Mouse (Mus musculus): Measurements from ENCODE around the gene Ccdc57.

GRCm38 (mm10) chr11:120817358-120817757, 115.3 kb downstream of the Ccdc57 start:
- TF ChIP-seq POLR2A (IDR thresholded peaks at IDR 0.05; ENCODE audit: control insufficient read depth, extremely low read depth, insufficient read depth, low read length, poor library complexity) (no peak), CTCF (IDR thresholded peaks at IDR 0.05; ENCODE audit: borderline replicate concordance, control insufficient read depth, extremely low read depth, insufficient read depth, low read length, poor library complexity) (no peak)

Data from thymus, adult 2 months (tissue).